Mouse (Mus musculus) liver, embryonic 16.5 days (tissue): Measurements from ENCODE around the gene Paqr5. TPM values are rescaled to one million over a fixed set of nuclear protein-coding genes. Genes with fewer than 3 reads are reported as not detected.
A peak's percentile ranks its signal among the peaks of the same experiment; 100 is the strongest.

Experiments used
- ATAC-seq: fragments of 200-750 bp; cut with Nextera tagmentation; 2 replicates; pipeline ENCODE4 v1.8.0; 2017; ENCODE audit warnings: low read depth, mild to moderate bottlenecking, moderate number of reproducible peaks, moderate library complexity
- H3K27ac ChIP-seq: fragments of 300-500 bp; sonication (generic); 2 replicates; pipeline ENCODE4 v1.5.1; 2014; ENCODE audit warnings: mild to moderate bottlenecking, low read length
- H3K27me3 ChIP-seq: fragments of 300-500 bp; sonication (generic); 2 replicates; pipeline ENCODE4 v1.6.1; 2014; ENCODE audit warnings: low read depth, low read length, mixed read lengths; ENCODE audit not compliant: control insufficient read depth, insufficient read depth
- H3K36me3 ChIP-seq: fragments of 300-500 bp; sonication (generic); 2 replicates; pipeline ENCODE4 v1.6.1; 2014; ENCODE audit warnings: mild to moderate bottlenecking; ENCODE audit not compliant: control insufficient read depth, insufficient read depth
- H3K4me1 ChIP-seq: fragments of 300-500 bp; sonication (generic); 2 replicates; pipeline ENCODE4 v1.6.1; 2014; ENCODE audit warnings: low read depth, low read length, mixed read lengths; ENCODE audit not compliant: control insufficient read depth
- H3K4me2 ChIP-seq: fragments of 300-500 bp; sonication (generic); 2 replicates; pipeline ENCODE4 v1.6.1; 2014; ENCODE audit warnings: low read depth, low read length, mixed read lengths
- H3K4me3 ChIP-seq: fragments of 300-500 bp; sonication (generic); 2 replicates; pipeline ENCODE4 v1.5.1; 2014; ENCODE audit warnings: low read depth, mild to moderate bottlenecking, low read length
- H3K9ac ChIP-seq: fragments of 300-500 bp; sonication (generic); 2 replicates; pipeline ENCODE4 v1.6.1; 2014; ENCODE audit warnings: low read depth, low read length
- H3K9me3 ChIP-seq: fragments of 300-500 bp; sonication (generic); replicated peaks from 2 replicates; pipeline ENCODE4 v1.6.1; 2016; ENCODE audit warnings: low read length; ENCODE audit not compliant: control insufficient read depth
- WGBS: fragments of 180-500 bp; shearing (Covaris S2); extraction: QIAGEN DNeasy Blood & Tissue Kit; methylation state at CpG from one replicate; pipeline ENCODE4 v1.1.7; 2014; ENCODE audit not compliant: insufficient replicate concordance; 5-methylcytosine and 5-hydroxymethylcytosine counted together
- polyA plus RNA-seq: library from polyadenylated mRNA; unstranded; fragments of >200 nt; fragmentation: Nextera tagmentation; extraction: Ambion mirVana; gene quantifications from 2 replicates; pipeline ENCODE4 v1.2.1, GENCODE M21; 2015

Paqr5 gene
- polyA plus RNA-seq, 1 experiment from 2014 or later = 0.92 TPM

DNA sequence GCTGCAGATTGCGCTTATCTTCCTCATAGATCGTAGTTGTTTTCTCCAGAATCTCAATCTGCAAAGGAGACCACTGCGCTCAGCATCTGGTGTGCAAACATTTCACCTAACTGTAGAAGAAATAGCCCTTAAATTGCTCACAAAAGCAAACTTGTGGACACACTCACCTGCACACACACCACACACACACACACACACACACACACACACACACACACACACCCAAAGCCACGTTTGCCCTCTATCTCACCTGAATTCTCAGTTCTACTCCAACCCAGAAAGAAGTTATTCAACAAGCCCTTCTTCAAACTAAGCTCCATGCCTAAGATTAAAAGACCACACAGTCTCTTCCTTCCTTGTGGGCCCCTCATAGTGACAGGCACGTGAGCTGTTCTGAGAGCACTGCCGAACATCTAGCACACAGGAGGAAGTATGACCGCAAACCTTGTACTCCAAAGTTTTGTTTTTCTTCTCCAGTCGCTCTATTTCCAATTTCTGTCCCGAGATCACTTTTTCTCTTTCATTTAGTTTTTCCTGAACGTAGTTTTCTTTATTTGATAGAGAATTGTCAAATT is 101.5 kb downstream of the Paqr5 start:
- Histone ChIP-seq H3K27me3 (no peaks in the 10 kb centered on the region), H3K4me2 (no peak overlapping the region), H3K4me3 (no peak overlapping the region), H3K4me1 (peaks cover 3% of the 10 kb centered on the region), H3K9me3 (no peaks in the 10 kb centered on the region), H3K36me3 (peaks cover 77% of the 10 kb centered on the region), H3K27ac (no peak overlapping the region), H3K9ac (no peak overlapping the region)
- WGBS = 36% methylated on average over 10 of the region's 10 CpGs
- no peak for ATAC-seq

- peaks cover 9% of the 10 kb centered on the region for H3K4me1 ChIP-seq
- peak; percentile 35; the same call in 1 of the 2 replicates for ATAC-seq
- H3K27ac ChIP-seq = no peak overlapping the region
- peaks cover 71% of the 10 kb centered on the region for H3K36me3 ChIP-seq
- 29% methylated on average over 6 of the region's 6 CpGs for WGBS
- no peak overlapping the region for H3K9ac ChIP-seq
- H3K4me3 ChIP-seq = no peak overlapping the region
- no peak overlapping the region for H3K4me2 ChIP-seq
- no peaks in the 10 kb centered on the region for H3K9me3 ChIP-seq
- no peaks in the 10 kb centered on the region for H3K27me3 ChIP-seq
Measured at GRCm38 (mm10) chr9:61920331-61920730, 106.3 kb downstream of the Paqr5 start.

GRCm38 (mm10) chr9:61919464-61919863 is 107.2 kb downstream of the Paqr5 start:
- H3K36me3 ChIP-seq = peaks cover 62% of the 10 kb centered on the region
- no peaks in the 10 kb centered on the region for H3K27me3 ChIP-seq
- H3K9me3 ChIP-seq = no peaks in the 10 kb centered on the region
- WGBS = 84% methylated on average over 5 of the region's 5 CpGs
- H3K4me3 ChIP-seq = no peak overlapping the region
- peaks cover 14% of the 10 kb centered on the region for H3K4me1 ChIP-seq
- H3K9ac ChIP-seq = no peak overlapping the region
- no peak overlapping the region for H3K27ac ChIP-seq
- no peak overlapping the region for H3K4me2 ChIP-seq
- ATAC-seq = no peak

DNA sequence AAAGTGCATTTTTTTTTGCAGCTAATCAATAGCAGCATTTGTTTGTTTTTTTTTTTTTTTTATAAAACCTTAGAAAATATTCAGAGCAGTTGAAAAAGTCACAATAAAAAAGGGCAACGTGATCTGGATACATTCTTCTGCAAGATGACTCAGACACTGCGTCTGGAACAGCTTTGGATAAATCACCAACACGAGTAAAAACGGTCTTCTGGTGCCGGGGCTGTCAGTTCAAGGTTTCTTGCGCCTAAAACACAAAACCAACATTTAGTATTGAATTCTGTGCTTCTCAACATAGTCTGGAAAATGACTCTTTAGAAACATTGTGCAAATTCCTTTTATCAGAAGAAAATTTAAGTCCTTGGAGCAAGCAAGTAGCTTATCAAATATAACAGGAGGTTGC is 109.2 kb downstream of the Paqr5 start:
- H3K36me3 ChIP-seq = peaks cover 54% of the 10 kb centered on the region
- no peak for ATAC-seq
- no peak overlapping the region for H3K9ac ChIP-seq
- no peaks in the 10 kb centered on the region for H3K27me3 ChIP-seq
- no peak overlapping the region for H3K27ac ChIP-seq
- peaks cover 25% of the 10 kb centered on the region for H3K4me1 ChIP-seq
- 91% methylated on average over 6 of the region's 6 CpGs for WGBS
- H3K9me3 ChIP-seq = no peaks in the 10 kb centered on the region
- no peak overlapping the region for H3K4me3 ChIP-seq
- no peak overlapping the region for H3K4me2 ChIP-seq

- peaks cover 29% of the 10 kb centered on the region for H3K4me1 ChIP-seq
- no peak overlapping the region for H3K4me2 ChIP-seq
- H3K27me3 ChIP-seq = no peaks in the 10 kb centered on the region
- no peak overlapping the region for H3K27ac ChIP-seq
- WGBS = 31% methylated on average over 3 of the region's 3 CpGs
- no peaks in the 10 kb centered on the region for H3K9me3 ChIP-seq
- no peak overlapping the region for H3K9ac ChIP-seq
- no peak for ATAC-seq
- H3K36me3 ChIP-seq = peaks cover 54% of the 10 kb centered on the region
- no peak overlapping the region for H3K4me3 ChIP-seq
Measured at GRCm38 (mm10) chr9:61916986-61917385, 109.7 kb downstream of the Paqr5 start.

GRCm38 (mm10) chr9:61915393-61916005 is 111.2 kb downstream of the Paqr5 start:
- Histone ChIP-seq H3K4me1 (peaks cover 37% of the 10 kb centered on the region), H3K9me3 (no peaks in the 10 kb centered on the region), H3K4me2 (peak overlapping the region; percentile 98), H3K27me3 (no peaks in the 10 kb centered on the region), H3K4me3 (peak overlapping the region; percentile 71), H3K27ac (peak overlapping the region; percentile 98), H3K36me3 (peaks cover 46% of the 10 kb centered on the region), H3K9ac (peak overlapping the region; percentile 70)
- no peak for ATAC-seq
- 46% methylated on average over 4 of the region's 4 CpGs for WGBS

DNA sequence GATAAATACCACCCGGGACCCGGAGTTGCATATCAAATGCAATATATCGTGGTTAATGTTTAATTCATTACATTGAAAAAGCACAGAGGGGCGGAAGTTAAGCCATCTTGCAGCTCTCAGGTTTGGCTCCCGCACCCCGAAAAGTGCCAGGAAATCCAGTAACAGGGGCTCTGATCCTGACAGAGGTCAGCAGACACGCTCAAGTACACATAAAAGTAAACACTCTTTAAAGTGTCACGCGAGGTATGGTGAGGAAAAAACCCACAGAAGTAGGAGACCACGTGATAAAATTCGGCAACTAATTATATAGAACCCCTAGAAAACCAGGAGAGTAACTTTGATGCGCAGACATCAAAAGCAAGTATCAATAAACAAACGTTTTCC is 111.7 kb downstream of the Paqr5 start:
- Histone ChIP-seq H3K4me2 (peak overlapping the region; percentile 98), H3K9ac (peak overlapping the region; percentile 70), H3K4me3 (peak overlapping the region; percentile 71), H3K27me3 (no peaks in the 10 kb centered on the region), H3K9me3 (no peaks in the 10 kb centered on the region), H3K27ac (peak overlapping the region; percentile 98), H3K4me1 (peaks cover 37% of the 10 kb centered on the region), H3K36me3 (peaks cover 46% of the 10 kb centered on the region)
- WGBS = 2% methylated on average over 13 of the region's 13 CpGs
- no peak for ATAC-seq

DNA sequence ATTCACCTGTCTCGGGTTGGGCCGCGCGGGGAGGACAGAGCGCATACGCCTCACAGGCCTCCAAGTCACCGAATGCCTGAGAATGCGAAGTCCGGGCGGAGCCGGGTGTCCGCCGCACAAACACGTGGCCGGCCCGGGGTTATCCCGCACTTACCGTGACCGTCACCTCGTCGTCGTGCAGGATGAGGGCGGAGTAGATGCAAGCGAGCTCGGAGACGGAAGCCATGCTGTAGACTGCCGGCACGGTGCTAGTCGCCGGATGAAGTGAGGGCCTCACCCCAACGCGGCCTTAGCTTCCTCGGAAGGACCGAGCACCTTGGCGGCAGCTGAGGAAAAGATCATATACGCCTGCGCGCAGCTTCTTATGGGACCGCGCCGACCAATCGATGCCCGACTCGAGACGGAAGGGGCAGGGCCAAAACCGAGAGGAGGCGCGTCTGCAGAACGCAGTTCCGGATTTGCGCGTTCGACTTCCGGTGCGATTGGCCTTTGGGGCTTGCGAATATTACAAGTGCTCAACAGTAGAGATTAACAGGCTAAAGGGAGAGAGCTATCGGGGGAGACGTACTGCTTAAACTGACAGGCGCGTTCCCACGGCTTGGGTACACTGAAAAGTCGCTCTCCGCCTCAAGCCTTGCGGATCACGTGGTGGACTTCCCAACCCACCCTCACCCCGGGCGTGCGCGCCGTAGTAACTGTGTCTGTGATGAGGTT is 112.3 kb downstream of the Paqr5 start, which contains the start of gene Rplp1:
Gene Rplp1 (minus strand): TSS at position 340 of the 714 bp plus-strand sequence.
- H3K4me1 ChIP-seq = peaks cover 37% of the 10 kb centered on the region
- under 1% methylated on average over 66 of the region's 70 CpGs for WGBS
- H3K36me3 ChIP-seq = peaks cover 41% of the 10 kb centered on the region
- H3K27me3 ChIP-seq = no peaks in the 10 kb centered on the region
- peak within 1 kb of the TSS; percentile 81 for H3K9ac ChIP-seq
- no peaks in the 10 kb centered on the region for H3K9me3 ChIP-seq
- peak within 1 kb of the TSS; percentile 98 for H3K4me2 ChIP-seq
- peak within 1 kb of the TSS; percentile 71 for H3K4me3 ChIP-seq
- peak within 1 kb of the TSS; percentile 98 for H3K27ac ChIP-seq
- peak; percentile 95 for ATAC-seq
